Mouse (Mus musculus) kidney, adult 9 months (tissue): ENCODE measurements at regions not wholly inside any gene's neighbourhood (a gene's known extent, or its start where the extent isn't known, plus 50 kb on each side); places are given as distances from the start of the nearest gene placed in this dataset.

ENCODE experiments used
- DNase-seq: peaks from one replicate; pipeline ENCODE4 v3.0.0; 2022

GRCm38 (mm10) chr1:149760440-149760839 is 200.7 kb downstream of the Pla2g4a start:
- no peak for DNase-seq

- no peak for DNase-seq
Measured at GRCm38 (mm10) chr1:149758783-149759132, 202.3 kb downstream of the Pla2g4a start.

- peak; percentile 44 for DNase-seq
Measured at GRCm38 (mm10) chr1:149758092-149758782, 202.9 kb downstream of the Pla2g4a start.

GRCm38 (mm10) chr1:149753269-149754060 is 207.6 kb downstream of the Pla2g4a start:
- no peak for DNase-seq

GRCm38 (mm10) chr1:149749405-149749804 is 211.7 kb downstream of the Pla2g4a start:
- DNase-seq, result no peak

- DNase-seq, result no peak
Measured at GRCm38 (mm10) chr1:149738959-149739358, 222.1 kb downstream of the Pla2g4a start.

- no peak for DNase-seq
Measured at GRCm38 (mm10) chr1:149734241-149734640, 226.8 kb downstream of the Pla2g4a start.

GRCm38 (mm10) chr1:149715171-149715570 is 245.9 kb downstream of the Pla2g4a start:
- DNase-seq, result no peak

- DNase-seq, result no peak
Measured at GRCm38 (mm10) chr1:149712330-149712729, 248.8 kb downstream of the Pla2g4a start.

- DNase-seq, result no peak
Measured at GRCm38 (mm10) chr1:149705223-149705622, 255.9 kb downstream of the Pla2g4a start.

- no peak for DNase-seq
Measured at GRCm38 (mm10) chr1:149699411-149699810, 261.7 kb downstream of the Pla2g4a start.

- no peak for DNase-seq
Measured at GRCm38 (mm10) chr1:149674166-149674565, 286.9 kb downstream of the Pla2g4a start.

- no peak for DNase-seq
Measured at GRCm38 (mm10) chr1:149672571-149672970, 288.5 kb downstream of the Pla2g4a start.

GRCm38 (mm10) chr1:149672117-149672516 is 289.0 kb downstream of the Pla2g4a start:
- DNase-seq, result no peak

GRCm38 (mm10) chr1:149671091-149671490 is 290.0 kb downstream of the Pla2g4a start:
- no peak for DNase-seq
